Mouse (Mus musculus): ENCODE measurements around the gene Mt2.

DNA sequence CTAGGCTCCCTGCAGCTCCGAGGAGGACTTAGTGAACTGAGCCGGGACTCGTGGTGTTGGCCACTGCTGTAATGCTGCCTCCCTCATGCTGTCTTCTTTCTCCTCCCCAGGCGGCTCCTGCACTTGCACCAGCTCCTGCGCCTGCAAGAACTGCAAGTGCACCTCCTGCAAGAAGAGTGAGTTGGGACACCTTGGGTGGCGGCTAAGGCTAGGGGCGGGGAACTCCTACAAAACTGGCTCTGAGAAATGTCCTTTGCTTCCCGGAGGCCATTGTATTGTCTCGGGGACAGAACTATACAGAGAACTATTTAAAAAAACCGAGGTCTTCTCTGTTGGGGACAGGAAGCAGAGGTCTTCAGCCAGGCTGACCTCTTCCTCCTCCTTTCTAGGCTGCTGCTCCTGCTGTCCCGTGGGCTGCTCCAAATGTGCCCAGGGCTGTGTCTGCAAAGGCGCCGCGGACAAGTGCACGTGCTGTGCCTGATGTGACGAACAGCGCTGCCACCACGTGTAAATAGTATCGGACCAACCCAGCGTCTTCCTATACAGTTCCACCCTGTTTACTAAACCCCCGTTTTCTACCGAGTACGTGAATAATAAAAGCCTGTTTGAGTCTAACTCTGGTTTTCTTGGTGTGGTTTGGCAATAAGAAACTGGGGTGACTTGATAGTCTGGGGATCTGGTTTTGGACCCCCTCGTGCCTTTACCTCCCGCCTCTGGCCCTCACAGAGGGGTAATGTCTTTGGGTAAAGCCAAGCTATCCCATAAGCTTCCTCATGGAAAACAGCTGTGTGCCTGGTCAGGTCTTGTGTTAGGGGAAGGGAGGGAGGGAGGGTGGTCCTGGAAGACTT is 7.5 kb downstream of the Mt2 start:
- TF ChIP-seq GATA1 (IDR thresholded peaks at IDR 0.05; ENCODE audit: borderline replicate concordance, low read length) (no peak), FLI1 (IDR thresholded peaks at IDR 0.05; ENCODE audit: low read length) (no peak)

All from megakaryocyte, embryonic 14.5 days (primary cell).